Mouse (Mus musculus) testis, adult 2 months (tissue): ENCODE measurements around the gene Tnfrsf25.

ENCODE experiments used
- CTCF ChIP-seq: fragments of 200-500 bp; IDR thresholded peaks from 2 replicates; pipeline ENCODE4 v1.5.1; 2012; ENCODE audit warnings: low read depth, mild to moderate bottlenecking, inconsistent platforms, low read length, moderate library complexity; ENCODE audit not compliant: control insufficient read depth, insufficient read depth, insufficient replicate concordance
- POLR2A ChIP-seq: fragments of 200-500 bp; IDR thresholded peaks from 2 replicates; pipeline ENCODE4 v1.6.1; 2012; ENCODE audit warnings: low read depth, mild to moderate bottlenecking, inconsistent platforms, low read length, moderate library complexity; ENCODE audit not compliant: control insufficient read depth

- TF ChIP-seq CTCF (no peak), POLR2A (no peak)
Observed at GRCm38 (mm10) chr4:152150546-152150945, 34.8 kb downstream of the Tnfrsf25 start.
